Mouse (Mus musculus) monocyte, adult 59 days (primary cell): ENCODE measurements around the gene Dpy19l1. TPM values are rescaled to one million over a fixed set of nuclear protein-coding genes. Genes with fewer than 3 reads are reported as not detected.

Source experiments
- total RNA-seq, 2 experiments: library from RNA; stranded (reverse); gene quantifications; one replicate each; pipeline ENCODE4 v1.2.4; 2023

Gene Dpy19l1
- total RNA-seq, result 10 to 100 TPM; 71.2 to 79.2 TPM

GRCm38 (mm10) chr9:24503067-24503857, at the start of gene Dpy19l1:
Gene Dpy19l1, minus strand, starts transcription at chr9:24503140.

Other genes with a start within 250 kb of the Dpy19l1 start
- not detected for gene Cypt4, start 122.1 kb upstream of the Dpy19l1 start, total RNA-seq
- gene Dpy19l2, start 193.2 kb upstream of the Dpy19l1 start, total RNA-seq, result not detected